Mouse (Mus musculus): ENCODE measurements around the gene Mtmr11. TPM values are rescaled to one million over a fixed set of nuclear protein-coding genes. Genes with fewer than 3 reads are reported as not detected.
A peak's percentile ranks its signal among the peaks of the same experiment; 100 is the strongest.
"Not testable (repeated sequence)": the region's sequence is repeated elsewhere in the genome, so short reads cannot be mapped to it uniquely, and the experiment has no call there.

Mtmr11 gene
- polyA plus RNA-seq, 2 experiments: 1.9 to 2.8 TPM

- WGBS (ENCODE audit: insufficient replicate concordance): 71% methylated on average over 3 of the region's 3 CpGs
- no peak overlapping the region for H3K9ac ChIP-seq (replicated peaks)
- H3K27ac ChIP-seq: no peak overlapping the region
- no peak for TF ChIP-seq CTCF (IDR thresholded peaks at IDR 0.05; ENCODE audit: low read depth)
- H3K4me3 ChIP-seq (ENCODE audit: insufficient read depth in 1 of 2, low read depth in 2 of 2, low read length in 2 of 2): no peak overlapping the region
- no peaks in the 10 kb centered on the region for H3K27me3 ChIP-seq (ENCODE audit: control insufficient read depth, insufficient read depth, low read length)
- H3K36me3 ChIP-seq (replicated peaks; ENCODE audit: control insufficient read depth, insufficient read depth, low read depth): no peaks in the 10 kb centered on the region
- no peaks in the 10 kb centered on the region for H3K9me3 ChIP-seq (ENCODE audit: control insufficient read depth, low read length)
- no peaks in the 10 kb centered on the region for H3K4me1 ChIP-seq (replicated peaks; ENCODE audit: control insufficient read depth in 2 of 2, insufficient read depth in 2 of 2, low read length in 1 of 2)
- DNase-seq (ENCODE audit: low read depth in 3 of 3, low spot score in 3 of 3): no peak
- no peak overlapping the region for H3K4me2 ChIP-seq (ENCODE audit: low read depth)
- ATAC-seq (ENCODE audit: insufficient read depth): no peak
These were observed 46.0 kb downstream of the Mtmr11 start for GRCm38 (mm10) chr3:96207819-96208218.

DNA sequence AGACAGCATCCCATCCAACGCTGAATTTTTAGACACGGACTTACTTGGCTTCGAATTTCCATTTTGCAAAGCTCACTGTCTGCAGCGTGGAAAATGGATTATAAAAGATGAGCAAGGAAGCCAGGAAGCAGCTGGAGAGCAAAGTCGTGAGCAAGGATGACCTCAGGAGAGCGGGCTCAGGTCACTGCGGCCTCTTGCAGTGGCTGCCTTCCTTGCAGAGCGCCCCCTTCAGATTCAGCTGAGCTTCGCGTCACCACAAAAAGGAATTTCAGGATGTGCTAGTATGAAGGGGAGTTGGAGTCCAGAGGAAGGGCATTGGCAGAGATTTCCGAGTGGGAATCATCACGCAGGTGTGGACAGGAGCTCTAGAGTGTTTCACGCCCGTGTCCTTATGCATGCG lies 47.4 kb downstream of the Mtmr11 start:
- no peaks in the 10 kb centered on the region for H3K27me3 ChIP-seq (ENCODE audit: control insufficient read depth, insufficient read depth, low read length)
- H3K9me3 ChIP-seq (ENCODE audit: control insufficient read depth, low read length): no peaks in the 10 kb centered on the region
- no peaks in the 10 kb centered on the region for H3K4me1 ChIP-seq (replicated peaks; ENCODE audit: control insufficient read depth in 2 of 2, insufficient read depth in 2 of 2, low read length in 1 of 2)
- H3K9ac ChIP-seq (replicated peaks): no peak overlapping the region
- ATAC-seq (ENCODE audit: insufficient read depth): no peak
- H3K4me2 ChIP-seq (ENCODE audit: low read depth): no peak overlapping the region
- no peak overlapping the region for H3K27ac ChIP-seq
- 29% methylated on average over 15 of the region's 15 CpGs for WGBS (ENCODE audit: insufficient replicate concordance)
- no peaks in the 10 kb centered on the region for H3K36me3 ChIP-seq (replicated peaks; ENCODE audit: control insufficient read depth, insufficient read depth, low read depth)
- peak; percentile 54 for TF ChIP-seq CTCF (IDR thresholded peaks at IDR 0.05; ENCODE audit: low read depth)
- TF ChIP-seq EP300 (IDR thresholded peaks at IDR 0.05; ENCODE audit: low read depth): no peak
- DNase-seq (ENCODE audit: low read depth in 3 of 3, low spot score in 3 of 3): no peak
- H3K4me3 ChIP-seq (ENCODE audit: insufficient read depth in 1 of 2, low read depth in 2 of 2, low read length in 2 of 2): no peak overlapping the region

- H3K9me3 ChIP-seq (ENCODE audit: control insufficient read depth, low read length): no peaks in the 10 kb centered on the region
- H3K27me3 ChIP-seq (ENCODE audit: control insufficient read depth, insufficient read depth, low read length): no peaks in the 10 kb centered on the region
- TF ChIP-seq CTCF (IDR thresholded peaks at IDR 0.05; ENCODE audit: low read depth) (peak; percentile 59), EP300 (IDR thresholded peaks at IDR 0.05; ENCODE audit: low read depth) (no peak)
- no peaks in the 10 kb centered on the region for H3K36me3 ChIP-seq (replicated peaks; ENCODE audit: control insufficient read depth, insufficient read depth, low read depth)
- H3K4me3 ChIP-seq (ENCODE audit: insufficient read depth in 1 of 2, low read depth in 2 of 2, low read length in 2 of 2): peak overlapping the region; percentile 65 to 73
- peak overlapping the region; percentile 100 for H3K27ac ChIP-seq
- under 1% methylated on average over 12 of the region's 12 CpGs for WGBS (ENCODE audit: insufficient replicate concordance)
- H3K4me2 ChIP-seq (ENCODE audit: low read depth): peak overlapping the region; percentile 81
- ATAC-seq (ENCODE audit: insufficient read depth): no peak
- peak in 1 of 3 experiments; percentile 52 for DNase-seq (ENCODE audit: low read depth in 3 of 3, low spot score in 3 of 3)
- H3K9ac ChIP-seq (replicated peaks): peak overlapping the region; percentile 99
- H3K4me1 ChIP-seq (replicated peaks; ENCODE audit: control insufficient read depth in 2 of 2, insufficient read depth in 2 of 2, low read length in 1 of 2): peaks cover 25 to 31% of the 10 kb centered on the region in 2 experiments
These were observed 57.4 kb downstream of the Mtmr11 start for GRCm38 (mm10) chr3:96219191-96219641.

GRCm38 (mm10) chr3:96219661-96220130 lies 57.9 kb downstream of the Mtmr11 start, which contains the start of the genes Bola1 and Hist2h2ab:
Gene Bola1, minus strand, starts transcription at chr3:96219709.
Gene Hist2h2ab, plus strand, starts transcription at chr3:96219865.
- WGBS (ENCODE audit: insufficient replicate concordance): under 1% methylated on average over 37 of the region's 37 CpGs
- TF ChIP-seq CTCF (IDR thresholded peaks at IDR 0.05; ENCODE audit: low read depth) (no peak), EP300 (IDR thresholded peaks at IDR 0.05; ENCODE audit: low read depth) (0 out of 2 replicates have a peak, but pooled peaks have one; percentile 25)
- DNase-seq (ENCODE audit: low read depth in 3 of 3, low spot score in 3 of 3) (peak; percentile 82 to 86 (median 82)), ATAC-seq (ENCODE audit: insufficient read depth) (peak; percentile 63)
- Histone ChIP-seq H3K27ac (peak within 1 kb of the TSS; percentile 100), H3K4me3 (ENCODE audit: insufficient read depth in 1 of 2, low read depth in 2 of 2, low read length in 2 of 2) (peak within 1 kb of the TSS; percentile 65 to 73), H3K9me3 (ENCODE audit: control insufficient read depth, low read length) (no peaks in the 10 kb centered on the region), H3K4me1 (replicated peaks; ENCODE audit: control insufficient read depth in 2 of 2, insufficient read depth in 2 of 2, low read length in 1 of 2) (peaks cover 25 to 35% of the 10 kb centered on the region in 2 experiments), H3K9ac (replicated peaks) (peak within 1 kb of the TSS; percentile 99), H3K36me3 (replicated peaks; ENCODE audit: control insufficient read depth, insufficient read depth, low read depth) (no peaks in the 10 kb centered on the region), H3K4me2 (ENCODE audit: low read depth) (peak within 1 kb of the TSS; percentile 81), H3K27me3 (ENCODE audit: control insufficient read depth, insufficient read depth, low read length) (no peaks in the 10 kb centered on the region)

GRCm38 (mm10) chr3:96220131-96220764 lies 58.4 kb downstream of the Mtmr11 start:
- peaks cover 30 to 40% of the 10 kb centered on the region in 2 experiments for H3K4me1 ChIP-seq (replicated peaks; ENCODE audit: control insufficient read depth in 2 of 2, insufficient read depth in 2 of 2, low read length in 1 of 2)
- peak overlapping the region; percentile 81 for H3K4me2 ChIP-seq (ENCODE audit: low read depth)
- not testable (repeated sequence) for H3K9me3 ChIP-seq (ENCODE audit: control insufficient read depth, low read length); H3K27me3 ChIP-seq (ENCODE audit: control insufficient read depth, insufficient read depth, low read length); H3K36me3 ChIP-seq (replicated peaks; ENCODE audit: control insufficient read depth, insufficient read depth, low read depth)
- DNase-seq (ENCODE audit: low read depth in 3 of 3, low spot score in 3 of 3) (peak in 1 of 3 experiments; percentile 66), ATAC-seq (ENCODE audit: insufficient read depth) (peak; percentile 29; the same call in 1 of the 2 replicates)
- peak overlapping the region; percentile 99 for H3K9ac ChIP-seq (replicated peaks)
- H3K27ac ChIP-seq: peak overlapping the region; percentile 100
- peak overlapping the region; percentile 65 to 73 for H3K4me3 ChIP-seq (ENCODE audit: insufficient read depth in 1 of 2, low read depth in 2 of 2, low read length in 2 of 2)
- under 1% methylated on average over 29 of the region's 47 CpGs for WGBS (ENCODE audit: insufficient replicate concordance)
- 0 out of 2 replicates have a peak, but pooled peaks have one; percentile 13 for TF ChIP-seq EP300 (IDR thresholded peaks at IDR 0.05; ENCODE audit: low read depth)

All from liver, embryonic 14.5 days (tissue).